Mouse (Mus musculus): Measurements from ENCODE around the gene Dock4.

DNA sequence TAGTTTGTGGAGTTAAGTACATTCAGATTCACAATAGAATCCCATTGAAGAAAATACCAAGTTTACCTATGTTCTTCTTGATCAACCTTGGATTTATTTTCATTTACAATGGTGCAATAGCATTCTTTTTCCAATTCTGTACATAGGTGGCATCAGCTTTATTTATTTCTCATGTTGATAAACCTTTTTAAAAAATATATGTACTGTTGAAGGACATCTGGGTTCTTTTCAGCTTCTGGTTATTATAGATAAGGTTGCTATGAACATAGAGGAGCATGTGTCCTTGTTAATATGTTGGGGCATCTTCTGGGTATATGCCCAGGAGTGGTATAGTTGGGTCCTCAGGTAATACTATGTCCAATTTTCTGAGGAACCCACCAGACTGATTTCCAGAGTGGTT is 445.4 kb downstream of the Dock4 start:
- TF ChIP-seq CTCF (IDR thresholded peaks at IDR 0.05; ENCODE audit: extremely low read depth, insufficient read depth, low read length) = no peak
- TF ChIP-seq POLR2A (IDR thresholded peaks at IDR 0.05; ENCODE audit: extremely low read depth, insufficient read depth, low read length) = no peak

Data from cortical plate, adult 2 months (tissue).